Mouse (Mus musculus): ENCODE results near the gene Rhoc.

- TF ChIP-seq POLR2A (IDR thresholded peaks at IDR 0.05; ENCODE audit: borderline replicate concordance, insufficient read depth, low read length) (no peak), CTCF (IDR thresholded peaks at IDR 0.05; ENCODE audit: borderline replicate concordance, insufficient read depth, low read depth, low read length) (no peak)
Observed at GRCm38 (mm10) chr3:104788075-104788474, at the start of gene Rhoc.
